Mouse (Mus musculus) CH12.LX (cell line): ENCODE measurements around the gene Slc25a26. TPM values are rescaled to one million over a fixed set of nuclear protein-coding genes. Genes with fewer than 3 reads are reported as not detected.

ENCODE experiments used
- DNase-seq: peaks from one replicate; pipeline ENCODE4 v3.0.0-alpha.2; 2013; ENCODE audit errors: extremely low read depth
- H3K27ac ChIP-seq: 2 replicates; pipeline ENCODE4 v1.5.1; 2012; ENCODE audit warnings: low read depth, mild to moderate bottlenecking, control low read depth, moderate library complexity; ENCODE audit not compliant: insufficient read depth
- H3K27me3 ChIP-seq: replicated peaks from 2 replicates; pipeline ENCODE3; 2012; ENCODE audit warnings: inconsistent platforms
- H3K36me3 ChIP-seq, 2 experiments: replicated peaks in 1 of 2; 2 replicates each; pipeline versions ENCODE3 to v1.6.1; 2012; ENCODE audit warnings: inconsistent platforms in 1 of 2, low read length in 1 of 2, mild to moderate bottlenecking in 1 of 2, mixed read lengths in 1 of 2, moderate library complexity in 1 of 2; ENCODE audit not compliant: control insufficient read depth in 1 of 2, insufficient read depth in 1 of 2
- H3K4me1 ChIP-seq, 2 experiments: 2 replicates each; pipeline ENCODE4 v1.6.1; 2012; ENCODE audit warnings: inconsistent platforms in 1 of 2, moderate library complexity in 1 of 2; ENCODE audit not compliant: insufficient read depth in 2 of 2, control insufficient read depth in 1 of 2
- H3K4me2 ChIP-seq: 2 replicates; pipeline ENCODE4 v1.6.1; 2012; ENCODE audit warnings: low read depth, mild to moderate bottlenecking, control low read depth; ENCODE audit not compliant: poor library complexity, insufficient read depth, severe bottlenecking
- H3K4me3 ChIP-seq, 3 experiments: fragments of 150-350 bp in 1 of 3; sonication (generic) in 1 of 3; replicated peaks in 1 of 3; 2 replicates each; pipeline versions ENCODE3 to v1.5.1; 2011 to 2012; ENCODE audit warnings: low read depth in 2 of 3, low read length in 2 of 3, mild to moderate bottlenecking in 2 of 3, moderate library complexity in 2 of 3, control low read depth in 1 of 3, improper control_type of control experiment in 1 of 3, inconsistent platforms in 1 of 3, mixed read lengths in 1 of 3; ENCODE audit not compliant: poor library complexity in 1 of 3
- H3K79me2 ChIP-seq: replicated peaks from 2 replicates; pipeline ENCODE4 v1.6.1; 2012; ENCODE audit warnings: mild to moderate bottlenecking, moderate library complexity; ENCODE audit not compliant: control insufficient read depth, poor library complexity, insufficient read depth, severe bottlenecking; ENCODE audit errors: extremely low read depth
- H3K9ac ChIP-seq: 2 replicates; pipeline ENCODE4 v1.6.1; 2012; ENCODE audit warnings: low read depth, mild to moderate bottlenecking, control low read depth, moderate library complexity; ENCODE audit not compliant: insufficient read depth
- H3K9me3 ChIP-seq: replicated peaks from 2 replicates; pipeline ENCODE3; 2012; ENCODE audit warnings: low read length, inconsistent platforms, mixed read lengths
- BHLHE40 ChIP-seq: IDR thresholded peaks from 2 replicates; pipeline ENCODE4 v1.6.1; 2011; ENCODE audit warnings: mild to moderate bottlenecking, low read depth, low read length, improper control_type of control experiment
- CHD1 ChIP-seq: IDR thresholded peaks from 2 replicates; pipeline ENCODE4 v1.6.1; 2012; ENCODE audit warnings: low read depth, low read length, improper control_type of control experiment, inconsistent platforms
- CTCF ChIP-seq, 2 experiments: IDR thresholded peaks in 1 of 2; conservative IDR thresholded peaks in 1 of 2; 2 replicates each; pipeline ENCODE4 v1.5.1; 2011 to 2012; ENCODE audit warnings: low read depth in 2 of 2, low read length in 2 of 2, improper control_type of control experiment in 1 of 2, inconsistent platforms in 1 of 2, mild to moderate bottlenecking in 1 of 2, moderate library complexity in 1 of 2
- E2F4 ChIP-seq: IDR thresholded peaks from 2 replicates; pipeline ENCODE4 v1.6.1; 2011; ENCODE audit warnings: low read depth, low read length, improper control_type of control experiment; ENCODE audit not compliant: insufficient replicate concordance
- ETS1 ChIP-seq: conservative IDR thresholded peaks from 2 replicates; pipeline ENCODE4 v1.6.1; 2012; ENCODE audit warnings: low read depth, mild to moderate bottlenecking, inconsistent platforms, low read length, improper control_type of control experiment, moderate library complexity
- HCFC1 ChIP-seq: IDR thresholded peaks from 2 replicates; pipeline ENCODE4 v1.6.1; 2012; ENCODE audit warnings: low read depth, mild to moderate bottlenecking, inconsistent platforms, low read length, improper control_type of control experiment
- JUND ChIP-seq: conservative IDR thresholded peaks from 2 replicates; pipeline ENCODE4 v1.6.1; 2011; ENCODE audit warnings: low read depth, low read length, improper control_type of control experiment
- MAFK ChIP-seq: IDR thresholded peaks from 2 replicates; pipeline ENCODE4 v1.6.1; 2011; ENCODE audit warnings: low read length, improper control_type of control experiment; ENCODE audit not compliant: insufficient replicate concordance
- MAX ChIP-seq: IDR thresholded peaks from 2 replicates; pipeline ENCODE4 v1.6.1; 2011; ENCODE audit warnings: low read length, improper control_type of control experiment
- MAZ ChIP-seq: IDR thresholded peaks from 2 replicates; pipeline ENCODE4 v1.6.1; 2012; ENCODE audit warnings: low read depth, mild to moderate bottlenecking, inconsistent platforms, low read length, improper control_type of control experiment, moderate library complexity
- MEF2A ChIP-seq: IDR thresholded peaks from 2 replicates; pipeline ENCODE4 v1.6.1; 2014; ENCODE audit warnings: low read depth, mild to moderate bottlenecking, inconsistent platforms, low read length, improper control_type of control experiment, borderline replicate concordance
- MXI1 ChIP-seq: IDR thresholded peaks from 2 replicates; pipeline ENCODE4 v1.6.1; 2011; ENCODE audit warnings: mild to moderate bottlenecking, low read depth, low read length, improper control_type of control experiment
- MYC ChIP-seq: IDR thresholded peaks from 2 replicates; pipeline ENCODE4 v1.6.1; 2011; ENCODE audit warnings: low read depth, mild to moderate bottlenecking, improper control_type of control experiment, low read length
- NRF1 ChIP-seq: IDR thresholded peaks from 2 replicates; pipeline ENCODE4 v1.6.1; 2014; ENCODE audit warnings: low read depth, mild to moderate bottlenecking, inconsistent platforms, low read length, improper control_type of control experiment, moderate library complexity
- PAX5 ChIP-seq: IDR thresholded peaks from 2 replicates; pipeline ENCODE4 v1.6.1; 2012; ENCODE audit warnings: low read length, inconsistent platforms, mixed read lengths
- POLR2AphosphoS2 ChIP-seq: IDR thresholded peaks from 2 replicates; pipeline ENCODE4 v1.6.1; 2011; ENCODE audit warnings: low read depth, low read length, improper control_type of control experiment
- RAD21 ChIP-seq: IDR thresholded peaks from 2 replicates; pipeline ENCODE4 v1.6.1; 2011; ENCODE audit warnings: low read depth, mild to moderate bottlenecking, low read length, improper control_type of control experiment, moderate library complexity
- RCOR1 ChIP-seq: conservative IDR thresholded peaks from 2 replicates; pipeline ENCODE4 v1.6.1; 2012; ENCODE audit warnings: low read depth, mild to moderate bottlenecking, inconsistent platforms, low read length, improper control_type of control experiment
- SIN3A ChIP-seq: IDR thresholded peaks from 2 replicates; pipeline ENCODE4 v1.6.1; 2012; ENCODE audit warnings: low read length, improper control_type of control experiment, inconsistent platforms
- SMC3 ChIP-seq: IDR thresholded peaks from 2 replicates; pipeline ENCODE4 v1.6.1; 2011; ENCODE audit warnings: low read depth, low read length, improper control_type of control experiment
- TBP ChIP-seq: conservative IDR thresholded peaks from 2 replicates; pipeline ENCODE4 v1.6.1; 2011; ENCODE audit warnings: low read depth, low read length, improper control_type of control experiment
- TCF12 ChIP-seq: IDR thresholded peaks from 2 replicates; pipeline ENCODE4 v1.6.1; 2014; ENCODE audit warnings: low read depth, mild to moderate bottlenecking, inconsistent platforms, low read length, improper control_type of control experiment
- UBTF ChIP-seq: IDR thresholded peaks from 2 replicates; pipeline ENCODE4 v1.6.1; 2012; ENCODE audit warnings: low read depth, mild to moderate bottlenecking, inconsistent platforms, low read length, improper control_type of control experiment, moderate library complexity
- USF1 ChIP-seq: IDR thresholded peaks from 2 replicates; pipeline ENCODE4 v1.6.1; 2014; ENCODE audit warnings: low read depth, mild to moderate bottlenecking, inconsistent platforms, low read length, improper control_type of control experiment
- USF2 ChIP-seq: conservative IDR thresholded peaks from 2 replicates; pipeline ENCODE4 v1.6.1; 2011; ENCODE audit warnings: low read depth, low read length, improper control_type of control experiment
- ZC3H11A ChIP-seq: IDR thresholded peaks from 2 replicates; pipeline ENCODE4 v1.6.1; 2012; ENCODE audit warnings: low read depth, mild to moderate bottlenecking, inconsistent platforms, low read length, improper control_type of control experiment
- ZKSCAN1 ChIP-seq: IDR thresholded peaks from 2 replicates; pipeline ENCODE4 v1.6.1; 2012; ENCODE audit warnings: low read depth, inconsistent platforms, low read length, improper control_type of control experiment, borderline replicate concordance
- ZMIZ1 ChIP-seq: IDR thresholded peaks from 2 replicates; pipeline ENCODE4 v1.6.1; 2012; ENCODE audit warnings: low read depth, mild to moderate bottlenecking, inconsistent platforms, low read length, improper control_type of control experiment
- ZNF384 ChIP-seq: IDR thresholded peaks from 2 replicates; pipeline ENCODE4 v1.6.1; 2012; ENCODE audit warnings: low read depth, low read length, improper control_type of control experiment, inconsistent platforms
- dilution Hi-C: fragments of 300-500 bp; cut with MboI; formaldehyde crosslinking; loops from 2 replicates; pipeline ENCODE4 v1.14.3; 2020; ENCODE audit warnings: low sequenced_read_pairs; ENCODE audit not compliant: extremely low pct_unique_long_range_greater_than_20kb, extremely low pct_ligation_motif_present
- in situ Hi-C: fragments of 300-500 bp; cut with MboI; formaldehyde crosslinking; loops from 3 replicates; pipeline ENCODE4 v1.14.3; 2019; ENCODE audit warnings: low sequenced_read_pairs, low pct_ligation_motif_present, low pct_unique_long_range_greater_than_20kb, mixed read lengths
- polyA plus RNA-seq: library from polyadenylated mRNA; unstranded; fragments of >175 nt; gene quantifications from 2 replicates; pipeline ENCODE4 v1.2.1, GENCODE M21; 2012; ENCODE audit warnings: low read depth; ENCODE audit not compliant: insufficient read length
- total RNA-seq, 2 experiments: library from RNA; depleted of rRNA; stranded (reverse); fragments of 300-350 nt in 1 of 2; fragments of >200 nt in 1 of 2; gene quantifications; 2 replicates each; pipeline ENCODE4 v1.2.3; 2012 to 2014

The Slc25a26 gene
- total and polyA plus RNA-seq, 3 experiments: 5.5 to 9.9 (median 5.9) TPM

GRCm38 (mm10) chr6:94648496-94648895 is 148.4 kb downstream of the Slc25a26 start:
- no peak for TF ChIP-seq CTCF (conservative IDR thresholded peaks at IDR 0.05 in 1 of 2, IDR thresholded peaks at IDR 0.05 in 1 of 2; ENCODE audit: low read depth in 2 of 2, low read length in 2 of 2)
- TF ChIP-seq MYC: no peak
- TF ChIP-seq RCOR1: no peak
- TF ChIP-seq UBTF: no peak
- no peak for TF ChIP-seq NRF1
- TF ChIP-seq ZC3H11A: no peak
- TF ChIP-seq MAX: no peak
- no peak for TF ChIP-seq MEF2A
- TF ChIP-seq E2F4: no peak
- no peak for TF ChIP-seq TBP
- TF ChIP-seq MAFK: no peak
- no peak for TF ChIP-seq SIN3A
- TF ChIP-seq ZMIZ1: no peak
- no peak for TF ChIP-seq ZKSCAN1
- no peak for TF ChIP-seq MAZ
- TF ChIP-seq USF1: no peak
- TF ChIP-seq SMC3: no peak
- TF ChIP-seq ZNF384: no peak
- no peak for DNase-seq
- H3K4me2 ChIP-seq: no peak overlapping the region
- dilution Hi-C loops: no loop called here
- H3K79me2 ChIP-seq: no peaks in the 10 kb centered on the region
- H3K4me1 ChIP-seq: peaks cover 0 to 7% of the 10 kb centered on the region in 2 experiments; a peak in 2 of 4 replicates
- H3K9ac ChIP-seq: no peak overlapping the region
- H3K9me3 ChIP-seq: no peaks in the 10 kb centered on the region
- no peak overlapping the region for H3K4me3 ChIP-seq
- H3K27ac ChIP-seq: no peak overlapping the region
- in situ Hi-C loops: no loop called here
- no peaks in the 10 kb centered on the region for H3K27me3 ChIP-seq
- no peaks in the 10 kb centered on the region for H3K36me3 ChIP-seq

GRCm38 (mm10) chr6:94649637-94650036 is 149.5 kb downstream of the Slc25a26 start:
- H3K4me3 ChIP-seq: no peak overlapping the region
- H3K4me1 ChIP-seq: peaks cover 0 to 7% of the 10 kb centered on the region in 2 experiments; a peak in 2 of 4 replicates
- no peak overlapping the region for H3K9ac ChIP-seq
- no peaks in the 10 kb centered on the region for H3K36me3 ChIP-seq
- dilution Hi-C loops: no loop called here
- H3K4me2 ChIP-seq: no peak overlapping the region
- no peak for DNase-seq
- H3K27me3 ChIP-seq: no peaks in the 10 kb centered on the region
- no peaks in the 10 kb centered on the region for H3K79me2 ChIP-seq
- in situ Hi-C loops: no loop called here
- no peak overlapping the region for H3K27ac ChIP-seq
- no peaks in the 10 kb centered on the region for H3K9me3 ChIP-seq
- TF ChIP-seq POLR2AphosphoS2 (no peak), RAD21 (no peak), MAFK (no peak), TCF12 (no peak), CHD1 (no peak), MAX (no peak), ZNF384 (no peak), USF2 (no peak), BHLHE40 (no peak), MAZ (no peak), CTCF (conservative IDR thresholded peaks at IDR 0.05 in 1 of 2, IDR thresholded peaks at IDR 0.05 in 1 of 2; ENCODE audit: low read depth in 2 of 2, low read length in 2 of 2) (no peak), UBTF (no peak), PAX5 (no peak), HCFC1 (no peak), ETS1 (no peak), SMC3 (no peak), MYC (no peak), ZC3H11A (no peak), JUND (no peak), MXI1 (no peak)
- TF ChIP-seq, all 38 proteins: peak for 0
